Mouse (Mus musculus) liver, adult 2 months (tissue): ENCODE measurements around the gene Ddx54. TPM values are rescaled to one million over a fixed set of nuclear protein-coding genes. Genes with fewer than 3 reads are reported as not detected.

ENCODE experiments used
- DNase-seq: peaks from one replicate; pipeline ENCODE4 v3.0.0-alpha.2; 2011; ENCODE audit warnings: low read depth, low spot score; ENCODE audit errors: extremely low read depth
- H3K27ac ChIP-seq: fragments of 200-500 bp; replicated peaks from 2 replicates; pipeline ENCODE4 v1.5.1; 2012; ENCODE audit warnings: low read depth, mild to moderate bottlenecking, control low read depth, inconsistent platforms, low read length; ENCODE audit not compliant: insufficient read depth
- H3K27me3 ChIP-seq: fragments of 200-500 bp; 2 replicates; pipeline ENCODE4 v1.6.1; 2012; ENCODE audit warnings: mild to moderate bottlenecking, moderate library complexity, low read length, inconsistent platforms; ENCODE audit not compliant: control insufficient read depth, insufficient read depth
- H3K36me3 ChIP-seq: fragments of 200-500 bp; 2 replicates; pipeline ENCODE4 v1.6.1; 2012; ENCODE audit warnings: low read length, inconsistent platforms; ENCODE audit not compliant: control insufficient read depth, insufficient read depth
- H3K4me1 ChIP-seq: fragments of 200-500 bp; 2 replicates; pipeline ENCODE4 v1.6.1; 2011; ENCODE audit warnings: low read length; ENCODE audit not compliant: control insufficient read depth, insufficient read depth
- H3K4me3 ChIP-seq: fragments of 200-500 bp; 2 replicates; pipeline ENCODE4 v1.5.1; 2011; ENCODE audit warnings: low read depth, mild to moderate bottlenecking, control low read depth, low read length, moderate library complexity; ENCODE audit not compliant: insufficient read depth
- H3K79me2 ChIP-seq: fragments of 200-500 bp; 2 replicates; pipeline ENCODE4 v1.6.1; 2012; ENCODE audit warnings: inconsistent platforms, mild to moderate bottlenecking, low read length, moderate library complexity; ENCODE audit not compliant: control insufficient read depth, insufficient read depth
- H3K9ac ChIP-seq: fragments of 200-500 bp; 2 replicates; pipeline ENCODE4 v1.6.1; 2012; ENCODE audit warnings: low read depth, mild to moderate bottlenecking, control low read depth, inconsistent platforms, low read length
- CTCF ChIP-seq: fragments of 200-500 bp; IDR thresholded peaks from 2 replicates; pipeline ENCODE4 v1.5.1; 2011; ENCODE audit warnings: low read depth, low read length, control low read depth
- POLR2A ChIP-seq: fragments of 200-500 bp; IDR thresholded peaks from 2 replicates; pipeline ENCODE4 v1.6.1; 2011; ENCODE audit warnings: low read length, control low read depth; ENCODE audit not compliant: insufficient read depth; ENCODE audit errors: extremely low read depth
- WGBS: fragments of 180-500 bp; shearing (Covaris S2); methylation state at CpG from one replicate; pipeline ENCODE4 v1.1.7; 2018; 5-methylcytosine and 5-hydroxymethylcytosine counted together
- polyA plus RNA-seq: library from polyadenylated mRNA; depleted of rRNA; stranded (reverse); fragments of >200 nt; gene quantifications from 2 replicates; pipeline ENCODE4 v1.2.3, GENCODE M21; 2012
- total RNA-seq: library from RNA; depleted of rRNA; stranded (reverse); fragments of >200 nt; gene quantifications from 2 replicates; pipeline ENCODE4 v1.2.3, GENCODE M21; 2014

Ddx54 gene
- total and polyA plus RNA-seq, 2 experiments = 15.2 to 24.2 TPM

DNA sequence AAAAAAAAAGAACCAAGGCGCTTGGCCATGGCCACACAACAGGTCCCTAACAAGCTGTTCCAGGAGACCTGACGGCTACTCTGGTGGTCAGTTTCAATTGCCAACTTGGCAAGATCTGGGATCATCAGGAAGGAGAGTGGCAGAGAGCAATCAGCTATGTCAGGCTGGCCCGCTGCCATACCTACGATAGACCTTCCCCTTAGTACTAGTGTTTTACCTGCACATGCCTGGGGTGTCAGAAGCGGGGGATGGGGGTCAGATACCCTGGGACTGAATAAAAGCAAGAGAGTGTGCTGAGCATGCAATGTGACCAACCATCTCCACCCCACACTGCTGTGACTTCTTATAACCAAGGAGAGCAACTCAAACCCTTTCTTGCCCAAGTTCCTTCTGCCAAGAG is 1.6 kb upstream of the Ddx54 start:
- Histone ChIP-seq H3K27ac (no peak overlapping the region), H3K9ac (no peak overlapping the region)

DNA sequence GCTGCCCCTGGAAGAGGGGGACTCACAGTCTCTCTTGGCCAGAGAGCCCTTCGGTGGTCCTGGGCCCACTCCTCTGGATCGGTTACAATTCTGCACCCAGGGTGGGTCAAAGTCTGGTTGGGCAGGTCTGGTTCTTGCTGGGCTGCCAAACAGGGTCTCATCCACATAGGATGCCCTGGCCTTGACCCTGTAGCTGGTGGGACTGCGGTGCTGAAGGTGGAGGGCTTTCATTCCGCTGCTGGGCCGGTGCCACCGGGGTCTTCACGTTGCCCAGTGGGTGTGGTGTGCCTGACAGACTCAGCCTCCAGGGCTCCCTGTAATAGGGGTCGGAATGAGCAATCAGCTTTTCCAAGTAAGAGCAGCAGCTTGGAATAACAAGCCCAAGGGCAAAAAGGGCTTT is 1.1 kb upstream of the Ddx54 start:
- peak overlapping the region; percentile 15; the same call in 1 of the 2 replicates for H3K9ac ChIP-seq
- no peaks in the 10 kb centered on the region for H3K36me3 ChIP-seq
- peaks cover 9% of the 10 kb centered on the region for H3K4me1 ChIP-seq
- no peak overlapping the region for H3K27ac ChIP-seq
- no peak for DNase-seq
- WGBS = 36% methylated on average over 8 of the region's 8 CpGs
- TF ChIP-seq CTCF (no peak), POLR2A (no peak)
- H3K79me2 ChIP-seq = peaks cover 16% of the 10 kb centered on the region; the same call in 1 of the 2 replicates
- H3K4me3 ChIP-seq = peak overlapping the region; percentile 5; the same call in 1 of the 2 replicates
- no peaks in the 10 kb centered on the region for H3K27me3 ChIP-seq

More for the DNA sequence above, 1.6 kb upstream of the Ddx54 start:
- H3K4me3 ChIP-seq = no peak overlapping the region
- no peaks in the 10 kb centered on the region for H3K36me3 ChIP-seq
- 84% methylated on average over 5 of the region's 5 CpGs for WGBS
- H3K27me3 ChIP-seq = no peaks in the 10 kb centered on the region
- no peak for TF ChIP-seq POLR2A
- TF ChIP-seq CTCF = no peak
- DNase-seq = no peak
- H3K79me2 ChIP-seq = peaks cover 12% of the 10 kb centered on the region; the same call in 1 of the 2 replicates
- peaks cover 9% of the 10 kb centered on the region for H3K4me1 ChIP-seq

GRCm38 (mm10) chr5:120612822-120613604 is 474 bp downstream of the Ddx54 start:
- DNase-seq = peak; percentile 95
- Histone ChIP-seq H3K79me2 (peaks cover 16% of the 10 kb centered on the region; the same call in 1 of the 2 replicates), H3K4me3 (peak overlapping the region; percentile 82), H3K27ac (peak overlapping the region; percentile 83), H3K27me3 (no peaks in the 10 kb centered on the region), H3K4me1 (peaks cover 9% of the 10 kb centered on the region), H3K36me3 (no peaks in the 10 kb centered on the region), H3K9ac (peak overlapping the region; percentile 81)
- TF ChIP-seq CTCF (no peak), POLR2A (peak; percentile 87)
- under 1% methylated on average over 69 of the region's 69 CpGs for WGBS

DNA sequence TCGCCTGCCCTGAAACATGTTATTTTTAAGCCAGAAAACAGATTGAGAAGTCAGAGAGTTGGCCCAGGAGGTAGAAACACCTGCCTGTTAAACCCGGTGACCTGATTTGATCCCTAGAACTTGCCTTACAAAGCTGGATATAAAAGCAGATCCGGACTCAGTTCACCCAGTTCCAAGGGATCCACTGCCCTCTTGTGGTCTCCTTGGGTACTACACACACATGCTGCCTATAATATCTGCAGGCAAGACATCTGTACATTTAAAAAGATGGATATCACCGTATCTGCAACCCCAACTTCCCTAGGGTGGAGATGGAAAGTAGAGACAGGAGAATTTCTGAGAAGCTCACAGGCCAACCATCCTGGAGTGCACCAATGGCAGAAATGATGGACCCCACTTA is 3.4 kb downstream of the Ddx54 start:
- TF ChIP-seq CTCF = peak; percentile 35; the same call in 1 of the 2 replicates
- no peak for TF ChIP-seq POLR2A
- Histone ChIP-seq H3K4me1 (peaks cover 9% of the 10 kb centered on the region), H3K9ac (no peak overlapping the region), H3K4me3 (no peak overlapping the region), H3K36me3 (no peaks in the 10 kb centered on the region), H3K27ac (no peak overlapping the region), H3K27me3 (no peaks in the 10 kb centered on the region), H3K79me2 (peaks cover 16% of the 10 kb centered on the region; the same call in 1 of the 2 replicates)
- DNase-seq = no peak
- 97% methylated on average over 4 of the region's 4 CpGs for WGBS

DNA sequence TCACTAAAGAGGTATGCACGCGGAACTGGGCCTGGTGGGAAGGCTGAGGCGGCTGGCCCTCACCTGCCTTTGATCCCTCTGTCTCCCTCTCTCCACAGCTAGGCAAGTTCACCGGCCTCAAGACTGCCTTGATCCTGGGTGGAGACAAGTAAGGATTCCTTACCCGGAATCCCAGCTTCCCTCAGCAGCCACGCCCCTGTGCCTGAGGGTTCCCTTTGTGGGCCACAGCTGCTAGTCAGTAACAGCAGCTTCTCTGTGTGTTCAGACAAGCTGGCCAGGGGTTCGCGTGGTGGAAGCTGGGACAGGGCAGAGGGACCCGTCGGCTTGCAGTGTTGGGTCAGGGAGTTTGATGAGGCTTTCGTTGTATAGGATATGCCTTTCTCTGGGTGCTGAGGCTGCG is 6.2 kb downstream of the Ddx54 start:
- peaks cover 12% of the 10 kb centered on the region; the same call in 1 of the 2 replicates for H3K79me2 ChIP-seq
- no peak overlapping the region for H3K27ac ChIP-seq
- H3K4me3 ChIP-seq = no peak overlapping the region
- peaks cover 2% of the 10 kb centered on the region for H3K4me1 ChIP-seq
- DNase-seq = no peak
- H3K27me3 ChIP-seq = no peaks in the 10 kb centered on the region
- H3K9ac ChIP-seq = no peak overlapping the region
- TF ChIP-seq POLR2A (no peak), CTCF (no peak)
- peaks cover 4% of the 10 kb centered on the region; the same call in 1 of the 2 replicates for H3K36me3 ChIP-seq
- 88% methylated on average over 12 of the region's 12 CpGs for WGBS

GRCm38 (mm10) chr5:120619201-120619600 is 6.7 kb downstream of the Ddx54 start:
- no peak for DNase-seq
- H3K9ac ChIP-seq = no peak overlapping the region
- H3K27ac ChIP-seq = no peak overlapping the region
- H3K4me1 ChIP-seq = no peaks in the 10 kb centered on the region
- no peak overlapping the region for H3K4me3 ChIP-seq
- H3K27me3 ChIP-seq = no peaks in the 10 kb centered on the region
- H3K79me2 ChIP-seq = peaks cover 12% of the 10 kb centered on the region; the same call in 1 of the 2 replicates
- peaks cover 8% of the 10 kb centered on the region; the same call in 1 of the 2 replicates for H3K36me3 ChIP-seq
- 43% methylated on average over 5 of the region's 5 CpGs for WGBS
- TF ChIP-seq CTCF = peak; percentile 94
- no peak for TF ChIP-seq POLR2A
